Mouse (Mus musculus) kidney, postnatal 10 days (tissue): Measurements from ENCODE around the gene Gm11939.
A peak's percentile ranks its signal among the peaks of the same experiment; 100 is the strongest.
"Not testable (repeated sequence)": the region's sequence is repeated elsewhere in the genome, so short reads cannot be mapped to it uniquely, and the experiment has no call there.

Experiments
- DNase-seq: peaks from one replicate; pipeline ENCODE4 v3.0.0; 2021; ENCODE audit warnings: mixed read lengths

Gene Gm11939

GRCm38 (mm10) chr11:99559366-99559765 lies at the start of gene Gm11939:
TSS of gene Gm11939 (minus strand) at chr11:99559466.
- no peak for DNase-seq

GRCm38 (mm10) chr11:99603208-99603607 lies 43.9 kb upstream of the Gm11939 start, which contains the start of gene Gm11938:
TSS of gene Gm11938 (minus strand) at chr11:99603308.
- DNase-seq: not testable (repeated sequence)

- DNase-seq: not testable (repeated sequence)
Observed at GRCm38 (mm10) chr11:99597742-99598141, 38.5 kb upstream of the Gm11939 start, which contains the start of gene Krtap9-3. TSS of gene Krtap9-3 (minus strand) at chr11:99598105.

- DNase-seq: no peak
Observed at GRCm38 (mm10) chr11:99590981-99591380, 31.7 kb upstream of the Gm11939 start, which contains the start of gene Krtap1-3. TSS of gene Krtap1-3 (minus strand) at chr11:99591339.

- no peak for DNase-seq
Observed at GRCm38 (mm10) chr11:99585096-99585495, 25.8 kb upstream of the Gm11939 start.

GRCm38 (mm10) chr11:99583245-99583704 lies 24.0 kb upstream of the Gm11939 start, which contains the start of gene Krtap1-4:
TSS of gene Krtap1-4 (minus strand) at chr11:99583654.
- DNase-seq: no peak

GRCm38 (mm10) chr11:99581564-99581963 lies 22.3 kb upstream of the Gm11939 start:
- DNase-seq: no peak

GRCm38 (mm10) chr11:99581051-99581450 lies 21.8 kb upstream of the Gm11939 start:
- no peak for DNase-seq

- no peak for DNase-seq
Observed at GRCm38 (mm10) chr11:99580636-99581035, 21.4 kb upstream of the Gm11939 start, which contains the start of gene Krtap1-5. TSS of gene Krtap1-5 (minus strand) at chr11:99581016.

GRCm38 (mm10) chr11:99574106-99574505 lies 14.8 kb upstream of the Gm11939 start:
- DNase-seq: peak; percentile 83

- DNase-seq: no peak
Observed at GRCm38 (mm10) chr11:99573164-99573563, 13.9 kb upstream of the Gm11939 start.

- no peak for DNase-seq
Observed at GRCm38 (mm10) chr11:99566530-99566929, 7.3 kb upstream of the Gm11939 start, which contains the start of gene Krtap3-1. TSS of gene Krtap3-1 (minus strand) at chr11:99566630.

GRCm38 (mm10) chr11:99562580-99562979 lies 3.3 kb upstream of the Gm11939 start:
- no peak for DNase-seq

- DNase-seq: no peak
Observed at GRCm38 (mm10) chr11:99557976-99558745, 1.1 kb downstream of the Gm11939 start.

- DNase-seq: no peak
Observed at GRCm38 (mm10) chr11:99556753-99557152, 2.5 kb downstream of the Gm11939 start, which contains the start of gene Krtap3-2. TSS of gene Krtap3-2 (minus strand) at chr11:99556853.

GRCm38 (mm10) chr11:99556195-99556594 lies 3.1 kb downstream of the Gm11939 start:
- DNase-seq: no peak

- no peak for DNase-seq
Observed at GRCm38 (mm10) chr11:99550765-99551164, 8.5 kb downstream of the Gm11939 start, which contains the start of gene Krtap3-3. TSS of gene Krtap3-3 (minus strand) at chr11:99550865.

GRCm38 (mm10) chr11:99547892-99548291 lies 11.4 kb downstream of the Gm11939 start:
- no peak for DNase-seq

GRCm38 (mm10) chr11:99539721-99540120 lies 19.5 kb downstream of the Gm11939 start:
- peak; percentile 65 for DNase-seq

- no peak for DNase-seq
Observed at GRCm38 (mm10) chr11:99521288-99521860, 37.9 kb downstream of the Gm11939 start, which contains the start of gene Krt39. TSS of gene Krt39 (minus strand) at chr11:99521338.

GRCm38 (mm10) chr11:99514098-99514497 lies 45.2 kb downstream of the Gm11939 start:
- DNase-seq: peak; percentile 8
